Mouse (Mus musculus): ENCODE measurements around the gene Ppp2r5d.

DNA sequence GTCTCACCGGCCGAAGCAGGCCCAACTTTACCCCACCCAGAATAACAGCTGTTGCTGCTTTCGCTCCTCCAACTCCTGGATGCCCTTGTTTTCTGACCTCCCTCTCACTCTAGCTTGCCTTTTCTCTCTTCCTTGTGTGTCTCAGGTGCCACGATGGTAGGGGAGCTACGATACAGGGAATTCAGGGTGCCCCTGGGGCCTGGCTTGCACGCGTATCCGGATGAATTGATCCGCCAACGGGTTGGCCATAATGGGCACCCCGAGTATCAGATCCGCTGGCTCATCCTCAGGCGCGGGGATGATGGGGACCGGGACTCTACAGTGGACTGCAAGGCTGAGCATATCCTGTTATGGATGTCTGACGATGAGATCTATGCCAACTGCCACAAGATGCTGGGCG is 53.6 kb downstream of the Ppp2r5d start:
- TF ChIP-seq POLR2A (IDR thresholded peaks at IDR 0.05; ENCODE audit: control insufficient read depth, extremely low read depth, insufficient read depth, low read length, poor library complexity) (no peak), CTCF (IDR thresholded peaks at IDR 0.05; ENCODE audit: borderline replicate concordance, control insufficient read depth, extremely low read depth, insufficient read depth, low read length, poor library complexity) (no peak)

Data from thymus, adult 2 months (tissue).